Mouse (Mus musculus) embryonic facial prominence, embryonic 13.5 days (tissue): ENCODE measurements around the gene Ninj1. TPM values are rescaled to one million over a fixed set of nuclear protein-coding genes. Genes with fewer than 3 reads are reported as not detected.

Source experiments
- ATAC-seq: fragments of 200-750 bp; cut with Nextera tagmentation; 2 replicates; pipeline ENCODE4 v1.8.0; 2017; ENCODE audit warnings: low read depth; ENCODE audit not compliant: insufficient number of reproducible peaks, insufficient read depth, low FRiP score, low TSS enrichment
- H3K27ac ChIP-seq: fragments of 300-500 bp; sonication (generic); 2 replicates; pipeline ENCODE4 v1.5.1; 2015; ENCODE audit warnings: moderate library complexity, mild to moderate bottlenecking, inconsistent platforms
- H3K27me3 ChIP-seq: fragments of 300-500 bp; sonication (generic); 2 replicates; pipeline ENCODE4 v1.6.1; 2015; ENCODE audit warnings: mild to moderate bottlenecking, inconsistent platforms
- H3K36me3 ChIP-seq: fragments of 300-500 bp; sonication (generic); 2 replicates; pipeline ENCODE4 v1.6.1; 2015; ENCODE audit warnings: mild to moderate bottlenecking, inconsistent platforms
- H3K4me1 ChIP-seq: fragments of 300-500 bp; sonication (generic); 2 replicates; pipeline ENCODE4 v1.6.1; 2015; ENCODE audit warnings: inconsistent platforms
- H3K4me2 ChIP-seq: fragments of 300-500 bp; sonication (generic); 2 replicates; pipeline ENCODE4 v1.6.1; 2015; ENCODE audit warnings: moderate library complexity, mild to moderate bottlenecking, inconsistent platforms
- H3K4me3 ChIP-seq: fragments of 300-500 bp; sonication (generic); 2 replicates; pipeline ENCODE4 v1.5.1; 2015; ENCODE audit warnings: mild to moderate bottlenecking, inconsistent platforms
- H3K9ac ChIP-seq: fragments of 300-500 bp; sonication (generic); 2 replicates; pipeline ENCODE4 v1.6.1; 2015; ENCODE audit warnings: mild to moderate bottlenecking, inconsistent platforms
- H3K9me3 ChIP-seq: fragments of 300-500 bp; sonication (generic); 2 replicates; pipeline ENCODE4 v1.6.1; 2016; ENCODE audit warnings: inconsistent platforms
- WGBS: fragments of 180-500 bp; shearing (Covaris S2); methylation state at CpG from one replicate; pipeline ENCODE4 v1.1.7; 2015; ENCODE audit warnings: mixed read lengths; 5-methylcytosine and 5-hydroxymethylcytosine counted together
- polyA plus RNA-seq: library from polyadenylated mRNA; unstranded; fragments of >200 nt; fragmentation: Nextera tagmentation; extraction: Ambion mirVana; gene quantifications from 2 replicates; pipeline ENCODE4 v1.2.1, GENCODE M21; 2015

The Ninj1 gene
- polyA plus RNA-seq, 1 experiment from 2014 or later: 48.0 TPM

DNA sequence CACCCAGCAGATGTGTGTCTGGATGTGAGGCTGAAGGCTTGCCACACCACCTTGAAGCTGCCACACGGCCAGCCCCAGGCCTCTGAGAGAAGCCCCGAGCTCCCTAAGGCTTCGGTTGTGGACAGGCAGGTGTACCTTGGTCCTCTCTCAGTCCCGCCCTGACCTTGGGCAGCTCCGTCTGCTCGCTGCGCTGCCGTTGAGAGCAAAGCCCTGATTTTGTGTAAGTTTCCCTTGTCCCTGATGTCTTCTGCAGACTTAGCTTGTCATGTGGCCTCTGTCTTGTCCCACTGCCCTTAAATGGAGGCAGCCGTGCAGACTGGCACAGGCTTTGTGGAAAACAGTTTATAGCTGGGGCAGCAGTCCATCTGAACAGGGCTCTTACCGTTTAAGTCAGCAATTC is 33.3 kb upstream of the Ninj1 start:
- peaks cover 7% of the 10 kb centered on the region; the same call in 1 of the 2 replicates for H3K4me1 ChIP-seq
- WGBS: 77% methylated on average over 10 of the region's 10 CpGs
- H3K9ac ChIP-seq: no peak overlapping the region; the same call in 1 of the 2 replicates
- peaks cover 9% of the 10 kb centered on the region for H3K27me3 ChIP-seq
- H3K36me3 ChIP-seq: no peaks in the 10 kb centered on the region
- H3K27ac ChIP-seq: no peak overlapping the region
- H3K4me2 ChIP-seq: no peak overlapping the region
- H3K9me3 ChIP-seq: no peaks in the 10 kb centered on the region
- H3K4me3 ChIP-seq: no peak overlapping the region
- ATAC-seq: no peak

DNA sequence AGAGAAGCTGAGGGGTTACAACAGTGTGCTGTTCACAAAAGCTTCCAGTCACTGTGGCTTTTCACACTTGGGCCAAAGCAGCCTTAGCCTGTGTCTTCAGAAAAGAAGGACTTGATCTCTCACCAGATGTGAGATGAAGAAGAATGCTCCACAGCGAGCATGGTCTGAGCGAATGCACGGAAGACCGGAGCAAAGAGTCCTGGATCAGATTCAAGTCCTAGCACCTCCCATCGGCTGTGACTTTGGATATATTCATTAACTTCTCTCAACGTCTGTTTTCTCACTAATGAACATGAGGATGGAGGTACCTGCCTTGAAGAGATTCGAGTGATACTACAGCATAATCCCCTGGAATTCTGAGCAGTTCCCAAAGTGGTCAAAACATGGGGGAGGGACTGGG is 32.7 kb upstream of the Ninj1 start:
- Histone ChIP-seq H3K4me1 (peaks cover 7% of the 10 kb centered on the region; the same call in 1 of the 2 replicates), H3K27me3 (peaks cover 3% of the 10 kb centered on the region), H3K36me3 (no peaks in the 10 kb centered on the region), H3K4me2 (no peak overlapping the region), H3K9me3 (no peaks in the 10 kb centered on the region), H3K9ac (no peak overlapping the region; the same call in 1 of the 2 replicates), H3K4me3 (no peak overlapping the region), H3K27ac (no peak overlapping the region)
- ATAC-seq: no peak
- WGBS: 60% methylated on average over 7 of the region's 7 CpGs

DNA sequence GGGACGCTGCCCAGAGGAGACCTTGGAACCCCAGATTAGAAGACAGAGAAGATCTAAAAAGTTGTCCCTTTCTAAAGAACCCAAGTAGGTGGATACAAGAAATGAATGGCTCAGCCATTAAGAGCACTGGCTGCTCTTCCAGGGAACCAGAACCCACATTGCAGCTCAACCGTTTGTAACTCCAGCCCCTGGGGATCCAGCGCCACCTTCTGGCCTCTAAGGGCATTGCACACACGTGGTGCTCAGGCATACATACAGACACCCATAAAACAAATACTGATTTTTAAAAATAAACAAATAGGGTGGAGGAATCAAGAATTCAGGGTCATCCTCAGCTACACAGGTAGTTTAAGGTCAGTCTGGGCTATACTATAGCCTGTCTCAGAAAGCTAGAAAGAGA is 30.6 kb upstream of the Ninj1 start:
- Histone ChIP-seq H3K36me3 (no peaks in the 10 kb centered on the region), H3K27me3 (no peaks in the 10 kb centered on the region), H3K27ac (no peak overlapping the region), H3K9ac (no peak overlapping the region), H3K4me2 (no peak overlapping the region), H3K4me1 (peaks cover 7% of the 10 kb centered on the region; the same call in 1 of the 2 replicates), H3K4me3 (no peak overlapping the region), H3K9me3 (no peaks in the 10 kb centered on the region)
- no peak for ATAC-seq
- WGBS: 67% methylated on average over 4 of the region's 4 CpGs

DNA sequence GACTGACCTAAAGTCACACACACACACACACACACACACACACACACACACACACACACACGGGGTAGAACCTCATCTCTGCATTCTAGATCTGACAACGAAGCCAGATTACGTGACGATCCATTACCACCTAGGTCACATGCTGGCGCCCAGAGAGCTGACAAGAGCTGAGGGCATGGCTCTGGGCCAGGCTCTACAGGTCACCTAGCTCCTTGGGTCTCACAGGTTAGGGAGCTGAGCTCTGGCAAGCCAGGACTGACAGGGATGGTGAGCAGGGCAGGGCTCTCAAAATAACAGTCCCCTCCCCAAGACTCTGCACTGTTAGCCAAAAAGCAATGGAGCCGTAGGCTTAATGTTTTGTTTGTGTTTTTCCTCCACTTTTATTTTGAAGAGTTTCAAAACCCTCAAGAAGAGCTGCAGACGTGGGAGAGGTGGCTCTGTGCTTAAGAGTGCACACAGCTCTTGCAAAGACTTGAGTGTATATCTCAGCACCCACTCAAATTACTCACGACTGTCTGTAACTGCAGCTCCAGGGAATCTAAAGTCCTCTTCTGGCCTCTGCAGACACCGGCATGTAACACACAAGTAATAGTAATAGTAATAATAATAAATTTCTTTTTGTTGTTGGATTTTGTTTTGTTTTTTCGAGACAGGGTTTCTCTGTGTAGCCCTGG is 29.1 kb upstream of the Ninj1 start:
- H3K4me1 ChIP-seq: peaks cover 7% of the 10 kb centered on the region; the same call in 1 of the 2 replicates
- no peaks in the 10 kb centered on the region for H3K36me3 ChIP-seq
- no peaks in the 10 kb centered on the region for H3K9me3 ChIP-seq
- ATAC-seq: no peak
- no peaks in the 10 kb centered on the region for H3K27me3 ChIP-seq
- no peak overlapping the region for H3K4me3 ChIP-seq
- H3K27ac ChIP-seq: no peak overlapping the region
- WGBS: 77% methylated on average over 10 of the region's 10 CpGs
- no peak overlapping the region for H3K4me2 ChIP-seq
- H3K9ac ChIP-seq: no peak overlapping the region

DNA sequence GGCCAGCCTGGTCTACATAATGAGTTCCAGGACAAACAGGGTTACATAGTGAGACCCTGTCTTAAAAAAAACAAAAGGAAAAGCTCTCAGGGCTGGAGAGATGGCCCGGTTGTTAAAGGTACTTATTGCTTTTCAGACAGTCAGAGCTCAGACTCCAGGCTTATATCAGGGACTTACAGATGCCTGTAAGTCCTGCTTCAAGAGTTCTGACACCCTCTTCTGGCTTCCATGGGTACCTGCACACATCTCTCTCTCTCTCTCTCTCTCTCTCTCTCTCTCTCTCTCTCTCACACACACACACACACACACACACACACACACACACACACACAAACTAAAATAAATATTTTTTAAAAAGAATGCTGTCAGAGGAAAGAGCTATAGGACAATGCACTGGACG is 26.0 kb upstream of the Ninj1 start:
- H3K9ac ChIP-seq: no peak overlapping the region
- no peaks in the 10 kb centered on the region for H3K36me3 ChIP-seq
- H3K4me1 ChIP-seq: no peaks in the 10 kb centered on the region
- no peaks in the 10 kb centered on the region for H3K27me3 ChIP-seq
- no peak overlapping the region for H3K4me2 ChIP-seq
- 59% methylated on average over 2 of the region's 2 CpGs for WGBS
- H3K9me3 ChIP-seq: no peaks in the 10 kb centered on the region
- H3K4me3 ChIP-seq: no peak overlapping the region
- no peak overlapping the region for H3K27ac ChIP-seq
- no peak for ATAC-seq

DNA sequence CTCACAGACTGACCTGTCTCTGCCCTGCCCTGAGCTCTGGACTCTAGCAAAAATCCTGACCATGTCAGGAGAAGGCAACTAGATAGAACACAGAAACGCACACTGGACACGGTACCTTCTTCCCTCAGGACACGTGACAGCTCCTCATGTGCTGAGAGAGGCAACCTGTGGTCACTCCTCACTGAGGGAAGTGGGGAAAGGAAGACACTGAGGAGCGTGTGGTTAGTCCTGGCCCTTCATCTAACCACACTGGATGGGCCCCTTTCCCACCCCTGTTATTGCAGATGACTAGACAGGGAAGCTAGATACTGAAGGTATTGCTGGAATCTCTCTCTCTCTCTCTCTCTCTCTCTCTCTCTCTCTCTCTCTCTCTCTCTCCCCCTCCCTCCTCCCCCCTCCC is 24.6 kb upstream of the Ninj1 start:
- Histone ChIP-seq H3K27me3 (no peaks in the 10 kb centered on the region), H3K4me3 (no peak overlapping the region), H3K36me3 (no peaks in the 10 kb centered on the region), H3K9ac (no peak overlapping the region), H3K9me3 (no peaks in the 10 kb centered on the region), H3K4me2 (no peak overlapping the region), H3K4me1 (peaks cover 5% of the 10 kb centered on the region), H3K27ac (no peak overlapping the region)
- WGBS: 68% methylated on average over 4 of the region's 4 CpGs
- no peak for ATAC-seq

DNA sequence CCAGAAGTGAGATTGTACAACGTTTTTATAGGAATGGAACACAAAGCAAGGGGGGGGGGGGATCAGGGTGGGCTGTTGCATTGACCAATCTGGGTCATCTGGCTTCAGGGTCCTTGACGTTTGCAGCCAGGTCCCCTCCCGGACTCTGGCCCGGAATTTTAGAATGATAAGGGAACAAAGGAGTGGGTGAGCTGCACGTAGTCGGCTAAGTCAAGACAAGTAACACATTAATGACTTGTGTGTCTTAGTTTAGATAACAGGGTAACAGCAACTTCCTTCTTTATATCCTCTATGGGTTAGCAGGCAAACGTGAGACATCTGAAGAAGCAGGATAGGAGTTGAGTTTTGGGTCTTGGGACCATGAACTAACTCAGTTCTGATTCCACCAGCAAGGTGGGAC is 23.6 kb upstream of the Ninj1 start:
- 83% methylated on average over 7 of the region's 7 CpGs for WGBS
- Histone ChIP-seq H3K27ac (no peak overlapping the region), H3K36me3 (no peaks in the 10 kb centered on the region), H3K9me3 (no peaks in the 10 kb centered on the region), H3K4me2 (no peak overlapping the region), H3K27me3 (no peaks in the 10 kb centered on the region), H3K4me1 (peaks cover 5% of the 10 kb centered on the region), H3K9ac (no peak overlapping the region), H3K4me3 (no peak overlapping the region)
- ATAC-seq: no peak

DNA sequence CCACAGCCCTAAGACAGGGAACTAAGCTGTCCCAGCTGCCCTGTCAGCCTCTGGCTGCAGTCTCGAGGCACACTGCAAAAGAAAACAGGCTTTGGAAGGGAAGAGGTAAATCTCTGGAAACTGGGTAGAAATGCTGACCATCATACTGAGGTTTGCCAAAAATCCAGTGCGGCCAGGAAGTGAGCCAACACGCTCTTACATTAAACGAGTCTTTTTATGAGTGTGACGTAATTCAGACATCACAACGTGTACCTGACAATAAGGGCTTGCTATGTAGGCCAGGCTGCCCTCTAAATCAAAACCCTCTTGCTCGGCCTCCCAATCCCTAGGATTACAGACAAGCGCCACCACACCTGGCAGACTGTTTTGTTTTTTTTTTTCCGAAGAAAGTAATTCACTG is 20.2 kb upstream of the Ninj1 start:
- Histone ChIP-seq H3K9me3 (no peaks in the 10 kb centered on the region), H3K4me1 (peaks cover 8% of the 10 kb centered on the region), H3K27me3 (no peaks in the 10 kb centered on the region), H3K4me2 (no peak overlapping the region), H3K36me3 (no peaks in the 10 kb centered on the region), H3K9ac (no peak overlapping the region), H3K4me3 (no peak overlapping the region), H3K27ac (no peak overlapping the region)
- WGBS: 75% methylated on average over 9 of the region's 9 CpGs
- no peak for ATAC-seq

DNA sequence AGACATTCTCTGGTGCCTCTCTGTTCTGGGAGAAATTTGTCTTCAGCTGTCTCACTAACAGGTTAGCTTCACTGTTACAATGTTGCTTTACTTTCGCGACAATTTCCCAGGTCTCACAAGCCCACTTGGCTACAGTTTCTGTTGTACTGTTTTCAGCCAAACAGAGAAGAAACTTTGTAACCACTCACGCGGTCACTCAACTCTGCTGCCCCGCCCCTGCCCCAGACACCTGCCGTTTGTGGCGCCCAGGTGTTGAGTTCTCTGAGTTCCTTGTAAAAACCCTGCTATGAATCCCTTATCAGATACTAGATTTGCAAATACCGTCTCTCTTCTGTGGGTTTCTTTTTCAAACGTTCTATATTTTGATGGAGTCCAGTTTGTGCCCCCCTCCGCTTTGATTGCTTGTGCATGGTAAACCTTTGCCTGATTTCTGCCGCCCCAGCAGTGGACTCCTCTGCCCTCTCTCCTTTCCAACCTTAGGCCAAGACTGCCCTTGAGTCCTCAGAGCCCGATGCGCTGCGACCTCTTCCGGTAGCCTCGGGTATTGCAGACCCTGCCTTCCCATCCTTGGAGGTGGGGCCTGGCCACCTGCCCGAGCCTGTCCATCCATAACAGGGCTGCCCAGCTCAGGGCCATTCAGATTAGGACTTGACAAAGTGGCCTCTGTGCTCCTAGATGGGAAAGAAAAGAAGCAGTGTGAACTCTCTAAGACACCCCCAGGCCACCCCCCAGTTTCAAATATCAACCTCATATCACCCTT is 17.7 kb upstream of the Ninj1 start:
- no peaks in the 10 kb centered on the region for H3K36me3 ChIP-seq
- WGBS: 19% methylated on average over 17 of the region's 17 CpGs
- no peak for ATAC-seq

DNA sequence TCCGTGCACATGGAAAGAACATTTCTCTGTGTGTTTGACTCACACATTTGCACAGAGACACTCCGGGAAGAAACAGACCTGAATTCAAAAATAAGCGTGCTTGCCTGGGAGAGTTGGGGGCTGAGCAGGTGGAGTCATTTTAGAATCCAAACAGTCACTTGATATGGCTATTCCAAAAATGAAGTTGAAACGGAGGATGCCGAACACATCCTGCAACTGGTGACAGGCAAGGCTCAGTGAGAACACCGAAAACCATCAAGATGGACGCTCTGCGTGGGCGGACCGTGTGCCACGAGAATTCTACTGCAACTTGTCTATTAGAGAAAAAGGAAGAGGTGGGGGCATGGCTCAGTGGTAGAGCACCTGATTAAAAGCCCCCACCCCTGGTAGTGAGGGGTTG is 16.7 kb upstream of the Ninj1 start:
- WGBS: 87% methylated on average over 11 of the region's 11 CpGs
- no peak for ATAC-seq
- H3K9me3 ChIP-seq: no peaks in the 10 kb centered on the region
- no peak overlapping the region for H3K27ac ChIP-seq
- H3K4me3 ChIP-seq: no peak overlapping the region
- H3K4me1 ChIP-seq: peaks cover 12% of the 10 kb centered on the region
- H3K27me3 ChIP-seq: no peaks in the 10 kb centered on the region
- H3K4me2 ChIP-seq: no peak overlapping the region
- no peak overlapping the region for H3K9ac ChIP-seq
- H3K36me3 ChIP-seq: no peaks in the 10 kb centered on the region

More for the DNA sequence above, 17.7 kb upstream of the Ninj1 start:
- Histone ChIP-seq H3K4me2 (no peak overlapping the region), H3K9ac (no peak overlapping the region), H3K4me1 (peaks cover 8% of the 10 kb centered on the region), H3K27me3 (no peaks in the 10 kb centered on the region), H3K9me3 (no peaks in the 10 kb centered on the region), H3K27ac (no peak overlapping the region), H3K4me3 (no peak overlapping the region)

DNA sequence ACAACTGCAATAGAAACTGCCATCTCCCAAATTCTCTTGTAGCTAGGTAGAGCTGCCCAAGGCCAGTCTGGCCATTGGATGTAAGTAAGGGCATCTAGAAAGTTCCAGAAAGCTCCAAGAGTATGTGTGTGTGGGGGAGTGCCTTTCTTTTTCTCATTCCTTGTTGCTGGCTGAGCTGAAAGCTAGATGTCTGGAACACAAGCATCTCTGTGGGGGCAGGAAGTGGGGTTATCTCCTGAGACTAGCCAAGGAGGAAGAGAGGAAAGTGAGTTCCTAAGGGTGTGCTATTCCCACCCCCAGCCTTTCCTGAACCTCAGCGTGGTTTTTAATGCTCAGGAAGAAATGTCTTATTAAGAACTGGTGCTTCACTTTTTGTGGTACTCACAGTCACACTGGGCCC is 15.6 kb upstream of the Ninj1 start:
- Histone ChIP-seq H3K4me1 (peaks cover 12% of the 10 kb centered on the region), H3K27ac (no peak overlapping the region), H3K36me3 (no peaks in the 10 kb centered on the region), H3K9me3 (no peaks in the 10 kb centered on the region), H3K27me3 (no peaks in the 10 kb centered on the region), H3K4me3 (no peak overlapping the region), H3K9ac (no peak overlapping the region), H3K4me2 (no peak overlapping the region)
- no peak for ATAC-seq
- WGBS: 60% methylated on average over 1 of the region's 1 CpGs

DNA sequence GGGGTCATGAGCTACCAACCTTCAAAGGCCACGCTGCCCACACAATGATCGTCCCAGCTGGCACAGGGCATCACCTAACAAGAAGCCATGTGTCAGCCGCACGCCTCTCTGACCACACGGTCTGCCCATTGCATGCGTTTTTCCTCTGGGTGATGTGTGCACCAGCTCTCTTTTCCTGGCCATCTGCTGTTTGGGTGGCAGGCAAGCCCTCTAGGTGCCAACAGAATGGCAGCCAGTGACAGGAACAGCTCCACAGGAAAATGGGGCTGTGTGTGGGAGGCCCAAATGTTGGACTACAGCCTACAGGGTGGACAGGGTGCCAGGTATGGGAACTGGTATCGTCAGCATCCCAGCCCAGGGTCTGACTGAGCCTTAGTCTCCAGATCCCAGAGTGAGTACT is 14.9 kb upstream of the Ninj1 start:
- Histone ChIP-seq H3K27ac (no peak overlapping the region), H3K9me3 (no peaks in the 10 kb centered on the region), H3K4me2 (no peak overlapping the region), H3K9ac (no peak overlapping the region), H3K4me3 (no peak overlapping the region), H3K27me3 (no peaks in the 10 kb centered on the region), H3K4me1 (0 out of 2 replicates have a peak, but pooled peaks cover 7% of the 10 kb centered on the region), H3K36me3 (no peaks in the 10 kb centered on the region)
- WGBS: 91% methylated on average over 7 of the region's 7 CpGs
- no peak for ATAC-seq
